In genomic region chr4:105290847-105291475, GRCm38 (mm10) we compare ENCODE assay signal across 13 mouse cellular contexts.
DNase-seq lines count a peak whose midpoint lies in the region; ATAC-seq and TF ChIP-seq lines count a peak whose summit lies in the region.
"Had no signal": no experiment of that assay in that cellular context is flagged by ENCODE, and none has a peak within 500 bp of the region (broad histone marks: within the 10 kb centered on the region; RNA-seq: fewer than 3 reads in every experiment).

No protein-coding gene starts in this region.

- no peaks in the 10 kb centered on the region for H3K36me3 ChIP-seq in kidney, postnatal 0 days (ENCODE audit: insufficient read depth, low read length)
- H3K36me3 ChIP-seq in limb, embryonic 13.5 days, result no peaks in the 10 kb centered on the region
- H3K36me3 ChIP-seq in intestine, postnatal 0 days (ENCODE audit: control insufficient read depth, insufficient read depth), result no peaks in the 10 kb centered on the region
- H3K36me3 ChIP-seq: heart, embryonic 15.5 days; neural tube, embryonic 15.5 days had no signal

- WGBS in kidney, postnatal 0 days, result 28% methylated on average over 11 of the region's 11 CpGs
- WGBS in bone marrow, adult 2 months, result 35% methylated on average over 11 of the region's 11 CpGs
- 23% methylated on average over 11 of the region's 11 CpGs for WGBS in limb, embryonic 13.5 days
- 62% methylated on average over 11 of the region's 11 CpGs for WGBS in intestine, postnatal 0 days

- no peak overlapping the region for H3K4me2 ChIP-seq in kidney, postnatal 0 days (ENCODE audit: low read length)
- H3K4me2 ChIP-seq in limb, embryonic 13.5 days (replicated peaks), result no peak overlapping the region
- no peak overlapping the region for H3K4me2 ChIP-seq in intestine, postnatal 0 days (replicated peaks; ENCODE audit: low read depth)
- H3K4me2 ChIP-seq: heart, embryonic 15.5 days; neural tube, embryonic 15.5 days had no signal

- H3K27me3 ChIP-seq in kidney, postnatal 0 days (ENCODE audit: insufficient read depth, low read length), result no peaks in the 10 kb centered on the region
- H3K27me3 ChIP-seq in limb, embryonic 13.5 days, result no peaks in the 10 kb centered on the region
- no peaks in the 10 kb centered on the region for H3K27me3 ChIP-seq in intestine, postnatal 0 days (replicated peaks; ENCODE audit: control insufficient read depth, insufficient read depth, low read length)
- H3K27me3 ChIP-seq: heart, embryonic 15.5 days; neural tube, embryonic 15.5 days had no signal

- H3K9me3 ChIP-seq in kidney, postnatal 0 days (replicated peaks; ENCODE audit: low read length), result no peaks in the 10 kb centered on the region
- H3K9me3 ChIP-seq in limb, embryonic 13.5 days, result no peaks in the 10 kb centered on the region
- H3K9me3 ChIP-seq in intestine, postnatal 0 days (ENCODE audit: control insufficient read depth), result no peaks in the 10 kb centered on the region
- H3K9me3 ChIP-seq: heart, embryonic 15.5 days; neural tube, embryonic 15.5 days had no signal

- no peak for TF ChIP-seq CTCF in kidney, postnatal 0 days (IDR thresholded peaks at IDR 0.05; ENCODE audit: low read depth)
- no peak for TF ChIP-seq CTCF in bone marrow, adult 2 months (IDR thresholded peaks at IDR 0.05; ENCODE audit: control insufficient read depth, insufficient read depth, low read length)
- no peak for TF ChIP-seq CTCF in intestine, postnatal 0 days (IDR thresholded peaks at IDR 0.05; ENCODE audit: low read depth)

- no peak for TF ChIP-seq POLR2A in bone marrow, adult 2 months (IDR thresholded peaks at IDR 0.05; ENCODE audit: borderline replicate concordance, control insufficient read depth, low read depth, low read length)

- peak; percentile 46 for DNase-seq in embryo, embryonic 10.5 days (ENCODE audit: low spot score)
- DNase-seq in embryo, embryonic 11 days, result no peak
- DNase-seq in kidney, postnatal 0 days (ENCODE audit: low spot score), result no peak
- no peak for DNase-seq in kidney, postnatal 25 days
- no peak for DNase-seq in right cerebral cortex, adult 2 months (ENCODE audit: low spot score in 2 of 2)
- DNase-seq: adrenal gland, postnatal 10 days; cerebellum, adult 8-10 months; thymus, postnatal 14 days had no signal

- H3K4me1 ChIP-seq in kidney, postnatal 0 days (replicated peaks; ENCODE audit: insufficient read depth, low read length), result no peaks in the 10 kb centered on the region
- H3K4me1 ChIP-seq in bone marrow, adult 2 months (ENCODE audit: control insufficient read depth, insufficient read depth, low read length), result peaks cover 1% of the 10 kb centered on the region; the same call in 1 of the 2 replicates
- H3K4me1 ChIP-seq in limb, embryonic 13.5 days, result peaks cover 16% of the 10 kb centered on the region
- H3K4me1 ChIP-seq in intestine, postnatal 0 days (replicated peaks; ENCODE audit: control insufficient read depth, insufficient read depth, low read length), result no peaks in the 10 kb centered on the region

- H3K4me3 ChIP-seq in kidney, postnatal 0 days (replicated peaks; ENCODE audit: low read depth, low read length), result no peak overlapping the region
- H3K4me3 ChIP-seq in bone marrow, adult 2 months (replicated peaks; ENCODE audit: control insufficient read depth, low read depth, low read length), result no peak overlapping the region
- H3K4me3 ChIP-seq in limb, embryonic 13.5 days, result no peak overlapping the region
- H3K4me3 ChIP-seq in intestine, postnatal 0 days (ENCODE audit: low read depth, low read length), result no peak overlapping the region
- H3K4me3 ChIP-seq: heart, embryonic 15.5 days; neural tube, embryonic 15.5 days had no signal

- peak overlapping the region; percentile 60; the same call in 1 of the 2 replicates for H3K27ac ChIP-seq in kidney, postnatal 0 days
- H3K27ac ChIP-seq in bone marrow, adult 2 months (ENCODE audit: control insufficient read depth, insufficient read depth, low read depth, low read length, poor library complexity), result 0 out of 2 replicates have a peak overlapping the region, but pooled peaks have one; percentile 10
- 0 out of 2 replicates have a peak overlapping the region, but pooled peaks have one; percentile 33 for H3K27ac ChIP-seq in limb, embryonic 13.5 days
- H3K27ac ChIP-seq in intestine, postnatal 0 days (ENCODE audit: low read depth, low read length), result no peak overlapping the region
- H3K27ac ChIP-seq: heart, embryonic 15.5 days; neural tube, embryonic 15.5 days had no signal

- H3K9ac ChIP-seq in kidney, postnatal 0 days (ENCODE audit: low read depth, low read length), result no peak overlapping the region
- H3K9ac ChIP-seq in limb, embryonic 13.5 days, result no peak overlapping the region
- no peak overlapping the region for H3K9ac ChIP-seq in intestine, postnatal 0 days (ENCODE audit: low read depth, low read length)
- H3K9ac ChIP-seq: heart, embryonic 15.5 days; neural tube, embryonic 15.5 days had no signal

- no peak for ATAC-seq in kidney, postnatal 0 days (replicated peaks; ENCODE audit: low FRiP score, low read depth)
- ATAC-seq in limb, embryonic 13.5 days (ENCODE audit: low FRiP score, low read depth), result peak; percentile 32; the same call in 1 of the 2 replicates
- ATAC-seq in intestine, postnatal 0 days, result no peak
